Mouse (Mus musculus): ENCODE data around the gene Gm16427. TPM values are rescaled to one million over a fixed set of nuclear protein-coding genes. Genes with fewer than 3 reads are reported as not detected.

Gm16427 gene
- polyA plus RNA-seq (2014; fragmentation: Illumina TruSeq; extraction: RNeasy Lipid Tissue Mini Kit (QIAGEN cat#74804); ENCODE audit: insufficient read depth, low read depth, low replicate concordance): not detected

DNA sequence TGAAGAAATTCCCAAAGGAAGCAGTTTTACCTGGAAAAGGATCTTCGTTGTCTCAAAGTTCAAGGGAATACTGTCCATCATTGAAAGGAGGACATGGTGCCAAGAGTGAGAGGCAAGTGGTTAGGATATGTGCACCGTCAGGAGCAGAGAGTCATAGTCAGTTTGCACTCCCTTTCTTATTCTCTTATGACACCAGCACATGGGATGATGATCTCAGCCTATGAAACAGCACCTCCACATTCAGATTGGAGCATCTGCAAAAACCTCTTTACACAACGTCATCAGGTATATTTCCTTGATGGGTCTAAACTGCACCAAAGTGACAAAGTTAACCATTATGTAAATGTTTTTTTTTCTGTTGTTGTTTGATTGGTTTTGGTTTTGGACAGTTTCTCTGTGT lies at the start of gene Gm16427:
Gene Gm16427 (minus strand): TSS at position 101 of the 400 bp plus-strand sequence.

Other genes with a start within 250 kb of the Gm16427 start
- not detected for gene C87414, start 131.4 kb upstream of the Gm16427 start, polyA plus RNA-seq (2014; fragmentation: Illumina TruSeq; extraction: RNeasy Lipid Tissue Mini Kit (QIAGEN cat#74804); ENCODE audit: insufficient read depth, low read depth, low replicate concordance)

All from lung, adult 10 weeks (tissue).